ENCODE assay signal across 22 mouse cellular contexts in the genomic region with DNA sequence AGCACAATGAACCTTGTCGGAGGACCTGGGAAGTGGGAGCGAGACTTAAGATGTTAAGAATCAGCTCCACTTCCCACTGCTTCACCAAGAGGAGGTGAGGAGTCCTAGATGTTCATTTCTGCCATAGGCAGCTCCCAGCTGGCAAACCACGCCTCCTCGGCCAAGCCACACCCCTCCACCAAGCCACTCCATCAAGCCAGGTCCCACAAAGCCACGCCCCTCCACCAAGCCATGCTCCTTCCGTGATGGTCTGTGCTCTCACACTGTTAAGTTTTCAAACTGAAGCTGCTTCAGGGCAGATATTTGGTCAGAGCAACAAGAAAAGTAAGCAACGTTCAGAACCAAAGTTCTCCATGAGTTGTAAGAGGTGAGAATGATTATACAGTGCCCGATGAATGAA.
DNase-seq lines count a peak whose midpoint lies in the region; ATAC-seq and TF ChIP-seq lines count a peak whose summit lies in the region.
"Had no signal": no experiment of that assay in that cellular context is flagged by ENCODE, and none has a peak within 500 bp of the region (broad histone marks: within the 10 kb centered on the region; RNA-seq: fewer than 3 reads in every experiment).

No protein-coding gene starts in this region.

- no peak overlapping the region for H3K4me2 ChIP-seq in liver, postnatal 0 days (ENCODE audit: low read depth, low read length)
- H3K4me2 ChIP-seq in liver, embryonic 12.5 days: no peak overlapping the region
- no peak overlapping the region for H3K4me2 ChIP-seq in stomach, embryonic 14.5 days (replicated peaks; ENCODE audit: low read depth, low read length)
- H3K4me2 ChIP-seq: embryonic facial prominence, embryonic 13.5 days; heart, embryonic 11.5 days; hindbrain, embryonic 12.5 days; limb, embryonic 15.5 days; midbrain, embryonic 13.5 days; neural tube, embryonic 13.5 days had no signal

- H3K27ac ChIP-seq in liver, postnatal 0 days (ENCODE audit: low read depth): no peak overlapping the region
- no peak overlapping the region for H3K27ac ChIP-seq in liver, embryonic 12.5 days
- no peak overlapping the region for H3K27ac ChIP-seq in stomach, embryonic 14.5 days (ENCODE audit: low read length)
- H3K27ac ChIP-seq in heart, adult 2 months: no peak overlapping the region
- H3K27ac ChIP-seq: embryonic facial prominence, embryonic 13.5 days; hindbrain, embryonic 12.5 days; limb, embryonic 15.5 days; midbrain, embryonic 13.5 days; neural tube, embryonic 13.5 days had no signal

- intact Hi-C loops in heart, adult 2 months (cut with DNase I): no loop called here

- H3K4me1 ChIP-seq in liver, postnatal 0 days (ENCODE audit: insufficient read depth): no peaks in the 10 kb centered on the region
- H3K4me1 ChIP-seq in liver, embryonic 12.5 days: no peaks in the 10 kb centered on the region
- H3K4me1 ChIP-seq in stomach, embryonic 14.5 days (ENCODE audit: control insufficient read depth, insufficient read depth, low read length): no peaks in the 10 kb centered on the region
- no peaks in the 10 kb centered on the region for H3K4me1 ChIP-seq in heart, adult 2 months (ENCODE audit: control insufficient read depth, insufficient read depth, low read length)
- H3K4me1 ChIP-seq: embryonic facial prominence, embryonic 13.5 days; hindbrain, embryonic 12.5 days; limb, embryonic 15.5 days; midbrain, embryonic 13.5 days; neural tube, embryonic 13.5 days had no signal

- no peak overlapping the region for H3K4me3 ChIP-seq in liver, postnatal 0 days (ENCODE audit: low read depth, low read length)
- H3K4me3 ChIP-seq in liver, embryonic 12.5 days: no peak overlapping the region
- no peak overlapping the region for H3K4me3 ChIP-seq in stomach, embryonic 14.5 days (ENCODE audit: low read depth, low read length)
- no peak overlapping the region for H3K4me3 ChIP-seq in heart, adult 2 months
- H3K4me3 ChIP-seq: embryonic facial prominence, embryonic 13.5 days; hindbrain, embryonic 12.5 days; limb, embryonic 15.5 days; midbrain, embryonic 13.5 days; neural tube, embryonic 13.5 days had no signal

- peak; percentile 10 for DNase-seq in embryo, embryonic 10 days (ENCODE audit: low spot score)
- no peak for DNase-seq in embryo, embryonic 11 days
- DNase-seq in liver, postnatal 0 days: peak; percentile 15
- DNase-seq in ES-CJ7 (ENCODE audit: low read depth, low spot score): peak; percentile 33
- DNase-seq in heart, adult 2 months: no peak
- DNase-seq in right cerebral cortex, postnatal 14 days: no peak
- DNase-seq: cerebellum, adult 2 months; heart, postnatal 10 days; kidney, postnatal 10 days; spleen, adult 18-20 months; thymus, postnatal 25 days had no signal

- WGBS in liver, postnatal 0 days (ENCODE audit: insufficient replicate concordance): 64% methylated on average over 8 of the region's 8 CpGs
- 52% methylated on average over 8 of the region's 8 CpGs for WGBS in liver, embryonic 12.5 days (ENCODE audit: insufficient replicate concordance)
- WGBS in stomach, embryonic 14.5 days: 68% methylated on average over 8 of the region's 8 CpGs
- 59% methylated on average over 8 of the region's 8 CpGs for WGBS in heart, adult 2 months

- no peaks in the 10 kb centered on the region for H3K27me3 ChIP-seq in liver, postnatal 0 days (ENCODE audit: insufficient read depth, low read length)
- H3K27me3 ChIP-seq in liver, embryonic 12.5 days (replicated peaks): no peaks in the 10 kb centered on the region
- no peaks in the 10 kb centered on the region for H3K27me3 ChIP-seq in stomach, embryonic 14.5 days (ENCODE audit: control insufficient read depth, insufficient read depth, low read length)
- H3K27me3 ChIP-seq in heart, adult 2 months (ENCODE audit: control insufficient read depth, insufficient read depth, low read length): no peaks in the 10 kb centered on the region
- H3K27me3 ChIP-seq: embryonic facial prominence, embryonic 13.5 days; hindbrain, embryonic 12.5 days; limb, embryonic 15.5 days; midbrain, embryonic 13.5 days; neural tube, embryonic 13.5 days had no signal

- no peak for TF ChIP-seq EP300 in liver, postnatal 0 days (IDR thresholded peaks at IDR 0.05; ENCODE audit: low read depth)
- no peak for TF ChIP-seq EP300 in heart, adult 2 months (IDR thresholded peaks at IDR 0.05; ENCODE audit: insufficient read depth, low read depth, low read length)

- no peaks in the 10 kb centered on the region for H3K9me3 ChIP-seq in liver, postnatal 0 days (ENCODE audit: low read length)
- H3K9me3 ChIP-seq in liver, embryonic 12.5 days (replicated peaks): no peaks in the 10 kb centered on the region
- H3K9me3 ChIP-seq in stomach, embryonic 14.5 days (ENCODE audit: control insufficient read depth, low read depth, low read length): no peaks in the 10 kb centered on the region
- H3K9me3 ChIP-seq: embryonic facial prominence, embryonic 13.5 days; hindbrain, embryonic 12.5 days; limb, embryonic 15.5 days; midbrain, embryonic 13.5 days; neural tube, embryonic 13.5 days had no signal

- no peaks in the 10 kb centered on the region for H3K36me3 ChIP-seq in liver, postnatal 0 days (replicated peaks; ENCODE audit: insufficient read depth, low read length)
- no peaks in the 10 kb centered on the region for H3K36me3 ChIP-seq in liver, embryonic 12.5 days
- H3K36me3 ChIP-seq in stomach, embryonic 14.5 days (ENCODE audit: control insufficient read depth, insufficient read depth, low read length): no peaks in the 10 kb centered on the region
- H3K36me3 ChIP-seq in heart, adult 2 months (ENCODE audit: control insufficient read depth, insufficient read depth, low read length): no peaks in the 10 kb centered on the region
- H3K36me3 ChIP-seq: embryonic facial prominence, embryonic 13.5 days; hindbrain, embryonic 12.5 days; limb, embryonic 15.5 days; midbrain, embryonic 13.5 days; neural tube, embryonic 13.5 days had no signal

- TF ChIP-seq CTCF in liver, postnatal 0 days (IDR thresholded peaks at IDR 0.05; ENCODE audit: low read depth): no peak
- TF ChIP-seq CTCF in heart, adult 2 months (IDR thresholded peaks at IDR 0.05): no peak

- no peak overlapping the region for H3K9ac ChIP-seq in liver, postnatal 0 days (replicated peaks)
- no peak overlapping the region for H3K9ac ChIP-seq in liver, embryonic 12.5 days
- no peak overlapping the region for H3K9ac ChIP-seq in stomach, embryonic 14.5 days (replicated peaks; ENCODE audit: low read depth, low read length)
- H3K9ac ChIP-seq in heart, adult 2 months (ENCODE audit: low read depth, low read length): no peak overlapping the region
- H3K9ac ChIP-seq: embryonic facial prominence, embryonic 13.5 days; hindbrain, embryonic 12.5 days; limb, embryonic 15.5 days; midbrain, embryonic 13.5 days; neural tube, embryonic 13.5 days had no signal

- TF ChIP-seq POLR2A in heart, adult 2 months (IDR thresholded peaks at IDR 0.05; ENCODE audit: insufficient read depth, low read depth, low read length): no peak

- no peak for ATAC-seq in liver, postnatal 0 days
- ATAC-seq in liver, embryonic 12.5 days: no peak
- 0 out of 2 replicates have a peak, but pooled peaks have one; percentile 72 for ATAC-seq in stomach, embryonic 14.5 days (ENCODE audit: insufficient number of reproducible peaks, insufficient read depth, low FRiP score, low read depth)
- ATAC-seq: CD4-positive, CD25-positive, alpha-beta regulatory T cell, adult 4 months; forebrain, embryonic 16.5 days; inflammation-experienced regulatory T-cells, adult 6 months; midbrain, embryonic 13.5 days had no signal

- H3K79me2 ChIP-seq in heart, adult 2 months (replicated peaks; ENCODE audit: control insufficient read depth, insufficient read depth, low read length): no peaks in the 10 kb centered on the region

Comparison
In these comparisons a context has a peak if more than half of its experiments do, and no peak if none do; other contexts are left out.
1. DNase-seq: peak in embryo, embryonic 10 days (single experiment), liver, postnatal 0 days (single experiment) and ES-CJ7 (single experiment); none in embryo, embryonic 11 days (single experiment), heart, adult 2 months (0 of 2) and right cerebral cortex, postnatal 14 days (single experiment).